Mouse (Mus musculus) stomach, embryonic 15.5 days (tissue): Measurements from ENCODE around the gene Prpf8. TPM values are rescaled to one million over a fixed set of nuclear protein-coding genes. Genes with fewer than 3 reads are reported as not detected.
"Not testable (repeated sequence)": the region's sequence is repeated elsewhere in the genome, so short reads cannot be mapped to it uniquely, and the experiment has no call there.

Experiments used
- ATAC-seq: fragments of 200-750 bp; cut with Nextera tagmentation; 2 replicates; pipeline ENCODE4 v1.8.0; 2017; ENCODE audit warnings: low read depth, moderate number of reproducible peaks, moderate TSS enrichment; ENCODE audit not compliant: insufficient read depth, low FRiP score
- H3K27ac ChIP-seq: fragments of 300-500 bp; sonication (generic); 2 replicates; pipeline ENCODE4 v1.5.1; 2015; ENCODE audit warnings: mild to moderate bottlenecking, inconsistent platforms
- H3K27me3 ChIP-seq: fragments of 300-500 bp; sonication (generic); replicated peaks from 2 replicates; pipeline ENCODE4 v1.6.1; 2015; ENCODE audit warnings: inconsistent platforms
- H3K36me3 ChIP-seq: fragments of 300-500 bp; sonication (generic); 2 replicates; pipeline ENCODE4 v1.6.1; 2015; ENCODE audit warnings: inconsistent platforms
- H3K4me1 ChIP-seq: fragments of 300-500 bp; sonication (generic); 2 replicates; pipeline ENCODE4 v1.6.1; 2015; ENCODE audit warnings: inconsistent platforms
- H3K4me2 ChIP-seq: fragments of 300-500 bp; sonication (generic); 2 replicates; pipeline ENCODE4 v1.6.1; 2015; ENCODE audit warnings: mild to moderate bottlenecking, inconsistent platforms
- H3K4me3 ChIP-seq: fragments of 300-500 bp; sonication (generic); replicated peaks from 2 replicates; pipeline ENCODE4 v1.5.1; 2015; ENCODE audit warnings: inconsistent platforms
- H3K9ac ChIP-seq: fragments of 300-500 bp; sonication (generic); 2 replicates; pipeline ENCODE4 v1.6.1; 2015; ENCODE audit warnings: inconsistent platforms
- H3K9me3 ChIP-seq: fragments of 300-500 bp; sonication (generic); 2 replicates; pipeline ENCODE4 v1.6.1; 2016; ENCODE audit warnings: inconsistent platforms
- whole genome bisulfite sequencing: fragments of 180-500 bp; shearing (Covaris S2); methylation state at CpG from one replicate; pipeline ENCODE4 v1.1.7; 2015; 5-methylcytosine and 5-hydroxymethylcytosine counted together
- polyA plus RNA-seq: library from polyadenylated mRNA; unstranded; fragments of >200 nt; fragmentation: Nextera tagmentation; extraction: Ambion mirVana; gene quantifications from 2 replicates; pipeline ENCODE4 v1.2.1, GENCODE M21; 2015

The Prpf8 gene
- polyA plus RNA-seq, 1 experiment from 2014 or later, result 49.9 TPM

DNA sequence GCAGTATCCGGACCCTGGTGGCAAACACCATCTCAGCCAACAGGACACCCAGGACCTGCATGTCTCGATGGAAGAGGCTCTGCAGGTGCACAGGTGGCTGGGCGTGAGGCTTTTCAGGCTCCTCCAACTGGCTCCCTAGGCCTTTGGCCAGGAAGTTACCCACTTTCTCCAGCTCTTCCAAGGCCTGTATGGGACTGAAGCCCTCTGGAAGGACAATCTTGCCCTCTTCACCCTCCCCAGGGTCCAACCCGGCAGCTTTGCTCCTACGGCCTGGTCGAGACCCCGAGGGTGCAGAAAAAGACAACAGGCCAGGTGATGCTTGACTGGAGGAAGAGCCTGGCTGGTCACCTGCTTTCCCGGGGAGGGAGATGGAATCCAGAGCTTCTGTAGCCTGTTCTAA lies 34.5 kb upstream of the Prpf8 start:
- H3K9ac ChIP-seq, result no peak overlapping the region
- H3K4me2 ChIP-seq, result no peak overlapping the region
- H3K4me3 ChIP-seq, result no peak overlapping the region
- no peaks in the 10 kb centered on the region for H3K9me3 ChIP-seq
- WGBS, result 91% methylated on average over 8 of the region's 8 CpGs
- H3K27me3 ChIP-seq, result no peaks in the 10 kb centered on the region
- H3K4me1 ChIP-seq, result peaks cover 16% of the 10 kb centered on the region
- ATAC-seq, result no peak
- H3K27ac ChIP-seq, result no peak overlapping the region
- H3K36me3 ChIP-seq, result peaks cover 10% of the 10 kb centered on the region

GRCm38 (mm10) chr11:75452812-75453557 lies 33.6 kb upstream of the Prpf8 start:
- no peaks in the 10 kb centered on the region for H3K9me3 ChIP-seq

GRCm38 (mm10) chr11:75453991-75454930 lies 32.4 kb upstream of the Prpf8 start, which contains the start of gene Wdr81:
Wdr81 (minus strand) TSS chr11:75454717.
- Histone ChIP-seq H3K4me1 (peaks cover 19% of the 10 kb centered on the region), H3K4me2 (peak within 1 kb of the TSS; percentile 98), H3K9ac (peak within 1 kb of the TSS; percentile 63), H3K36me3 (peaks cover 1% of the 10 kb centered on the region; the same call in 1 of the 2 replicates), H3K27me3 (no peaks in the 10 kb centered on the region), H3K27ac (peak within 1 kb of the TSS; percentile 61), H3K4me3 (peak within 1 kb of the TSS; percentile 62), H3K9me3 (no peaks in the 10 kb centered on the region)
- WGBS, result 1% methylated on average over 56 of the region's 56 CpGs
- peak; percentile 92 for ATAC-seq

More at GRCm38 (mm10) chr11:75452812-75453557, 33.6 kb upstream of the Prpf8 start:
- peaks cover 10% of the 10 kb centered on the region for H3K36me3 ChIP-seq
- ATAC-seq, result no peak
- H3K4me2 ChIP-seq, result peak overlapping the region; percentile 98; the same call in 1 of the 2 replicates
- H3K27ac ChIP-seq, result no peak overlapping the region
- H3K27me3 ChIP-seq, result no peaks in the 10 kb centered on the region
- 89% methylated on average over 31 of the region's 31 CpGs for WGBS
- H3K4me3 ChIP-seq, result no peak overlapping the region
- no peak overlapping the region for H3K9ac ChIP-seq
- H3K4me1 ChIP-seq, result peaks cover 17% of the 10 kb centered on the region

DNA sequence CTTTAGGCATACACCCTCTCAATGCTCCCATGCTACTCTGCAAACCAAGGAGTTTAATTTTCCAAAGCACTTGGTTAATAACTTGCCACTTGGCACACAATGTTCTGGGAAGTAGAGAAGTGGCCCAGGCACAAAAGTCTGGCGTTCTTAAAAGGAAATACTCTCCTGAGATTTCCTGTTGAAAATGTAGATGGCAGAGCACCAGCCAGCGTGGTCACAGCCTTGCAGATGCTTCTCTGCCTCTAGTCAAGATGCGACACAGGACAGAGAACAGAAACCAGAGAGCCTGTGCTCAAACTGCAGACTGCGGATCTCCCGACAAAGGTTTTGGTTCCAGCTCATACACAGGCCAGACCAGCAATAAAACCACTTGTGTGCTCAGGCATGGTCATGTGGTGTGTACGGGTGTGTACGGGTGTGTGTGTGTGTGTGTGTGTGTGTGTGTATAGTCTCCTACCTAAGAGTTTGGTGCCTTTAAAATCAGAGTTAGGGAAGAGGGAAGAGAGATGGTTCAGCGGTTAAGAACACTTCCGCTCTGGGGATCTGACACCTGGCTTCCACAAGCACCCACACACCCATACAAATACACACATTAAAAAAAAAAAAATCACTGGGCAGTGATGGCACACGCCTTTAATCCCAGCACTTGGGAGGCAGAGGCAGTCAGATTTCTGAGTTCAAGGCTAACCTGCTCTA lies 31.4 kb upstream of the Prpf8 start:
- Histone ChIP-seq H3K27ac (peak overlapping the region; percentile 61), H3K9ac (peak overlapping the region; percentile 22; the same call in 1 of the 2 replicates)

DNA sequence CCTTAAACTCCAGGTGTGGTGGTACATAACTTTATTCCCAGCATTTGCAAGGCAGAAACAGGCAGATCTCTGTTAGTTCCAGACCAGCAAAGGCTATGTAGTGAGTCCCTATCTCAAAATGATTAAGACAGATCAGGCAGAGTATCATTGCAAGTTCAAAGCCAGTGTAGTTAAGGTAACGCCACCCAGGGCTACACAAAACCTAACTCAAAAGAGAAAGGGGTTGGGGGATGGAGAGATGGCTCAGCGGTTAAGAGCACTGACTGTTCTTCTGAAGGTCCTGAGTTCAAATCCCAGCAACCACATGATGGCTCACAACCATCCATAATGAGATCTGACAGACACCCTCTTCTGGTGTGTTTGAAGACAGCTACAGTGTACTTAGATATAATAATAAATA lies 30.6 kb upstream of the Prpf8 start:
- H3K36me3 ChIP-seq, H3K4me3 ChIP-seq, H3K4me2 ChIP-seq, H3K27me3 ChIP-seq, H3K9ac ChIP-seq, H3K9me3 ChIP-seq, ATAC-seq, H3K27ac ChIP-seq: not testable (repeated sequence)
- WGBS, result 86% methylated on average over 2 of the region's 2 CpGs
- peaks cover 29% of the 10 kb centered on the region for H3K4me1 ChIP-seq

More for the DNA sequence above, 31.4 kb upstream of the Prpf8 start:
- ATAC-seq, result no peak
- H3K36me3 ChIP-seq, result no peaks in the 10 kb centered on the region
- H3K9me3 ChIP-seq, result no peaks in the 10 kb centered on the region
- peak overlapping the region; percentile 62 for H3K4me3 ChIP-seq
- H3K4me1 ChIP-seq, result peaks cover 28% of the 10 kb centered on the region
- WGBS, result 70% methylated on average over 10 of the region's 10 CpGs
- peak overlapping the region; percentile 98 for H3K4me2 ChIP-seq
- H3K27me3 ChIP-seq, result no peaks in the 10 kb centered on the region

DNA sequence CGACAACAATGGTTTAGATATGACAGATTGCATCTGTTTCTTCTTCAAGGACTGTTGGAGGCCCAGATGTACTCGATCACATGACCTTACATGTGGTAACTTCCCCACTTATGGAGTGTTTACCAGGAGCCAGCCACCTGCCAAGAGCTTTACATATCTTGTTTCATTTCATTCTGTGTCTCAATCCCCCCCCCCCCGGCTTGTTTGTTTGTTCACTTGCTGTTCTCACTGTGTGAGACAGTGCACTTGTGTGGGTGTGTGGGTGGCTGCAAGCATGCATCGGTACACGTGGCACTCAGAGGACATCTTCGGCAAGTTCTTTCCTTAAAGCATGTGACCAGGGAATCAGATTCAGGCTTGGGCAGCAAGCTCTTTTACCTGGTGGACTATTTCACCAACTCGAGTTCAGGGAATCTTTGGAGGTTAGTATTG lies 30.2 kb upstream of the Prpf8 start:
- peaks cover 29% of the 10 kb centered on the region for H3K4me1 ChIP-seq
- H3K4me2 ChIP-seq, result no peak overlapping the region
- no peak overlapping the region for H3K27ac ChIP-seq
- no peaks in the 10 kb centered on the region for H3K9me3 ChIP-seq
- no peak overlapping the region for H3K4me3 ChIP-seq
- no peaks in the 10 kb centered on the region for H3K27me3 ChIP-seq
- WGBS, result 80% methylated on average over 7 of the region's 7 CpGs
- no peak for ATAC-seq
- no peaks in the 10 kb centered on the region for H3K36me3 ChIP-seq
- H3K9ac ChIP-seq, result no peak overlapping the region

DNA sequence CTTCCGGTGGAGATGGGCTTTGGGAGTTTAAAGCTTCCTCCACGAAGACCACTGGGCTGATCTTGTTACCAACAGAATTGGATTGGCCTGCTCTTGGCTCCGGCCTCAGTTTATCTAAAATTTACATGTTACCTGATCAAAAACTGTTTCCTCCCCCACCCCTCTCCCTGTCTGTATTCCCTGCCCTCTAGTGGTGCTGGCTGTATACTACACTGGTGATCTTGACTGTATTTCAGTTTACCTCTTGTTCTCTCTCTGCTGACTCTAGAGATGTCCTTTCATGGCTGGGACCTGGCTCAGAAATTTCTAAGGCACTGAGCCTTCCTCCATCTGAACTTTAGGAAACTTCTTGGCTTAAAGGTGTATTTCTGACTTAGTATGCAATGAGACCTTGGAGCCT lies 28.4 kb upstream of the Prpf8 start:
- ATAC-seq, result no peak

GRCm38 (mm10) chr11:75458628-75459041 lies 28.0 kb upstream of the Prpf8 start:
- H3K36me3 ChIP-seq, result no peaks in the 10 kb centered on the region
- H3K27ac ChIP-seq, result peak overlapping the region; percentile 98
- H3K27me3 ChIP-seq, result no peaks in the 10 kb centered on the region
- H3K4me2 ChIP-seq, result no peak overlapping the region
- H3K4me3 ChIP-seq, result no peak overlapping the region
- H3K9me3 ChIP-seq, result no peaks in the 10 kb centered on the region
- 78% methylated on average over 8 of the region's 8 CpGs for WGBS
- peaks cover 44% of the 10 kb centered on the region for H3K4me1 ChIP-seq
- ATAC-seq, result no peak
- no peak overlapping the region for H3K9ac ChIP-seq

More for the DNA sequence above, 28.4 kb upstream of the Prpf8 start:
- Histone ChIP-seq H3K9me3 (no peaks in the 10 kb centered on the region), H3K27ac (peak overlapping the region; percentile 7; the same call in 1 of the 2 replicates), H3K27me3 (no peaks in the 10 kb centered on the region), H3K4me2 (no peak overlapping the region), H3K4me3 (no peak overlapping the region), H3K9ac (no peak overlapping the region), H3K4me1 (peaks cover 42% of the 10 kb centered on the region), H3K36me3 (no peaks in the 10 kb centered on the region)
- WGBS, result 10% methylated on average over 3 of the region's 3 CpGs

DNA sequence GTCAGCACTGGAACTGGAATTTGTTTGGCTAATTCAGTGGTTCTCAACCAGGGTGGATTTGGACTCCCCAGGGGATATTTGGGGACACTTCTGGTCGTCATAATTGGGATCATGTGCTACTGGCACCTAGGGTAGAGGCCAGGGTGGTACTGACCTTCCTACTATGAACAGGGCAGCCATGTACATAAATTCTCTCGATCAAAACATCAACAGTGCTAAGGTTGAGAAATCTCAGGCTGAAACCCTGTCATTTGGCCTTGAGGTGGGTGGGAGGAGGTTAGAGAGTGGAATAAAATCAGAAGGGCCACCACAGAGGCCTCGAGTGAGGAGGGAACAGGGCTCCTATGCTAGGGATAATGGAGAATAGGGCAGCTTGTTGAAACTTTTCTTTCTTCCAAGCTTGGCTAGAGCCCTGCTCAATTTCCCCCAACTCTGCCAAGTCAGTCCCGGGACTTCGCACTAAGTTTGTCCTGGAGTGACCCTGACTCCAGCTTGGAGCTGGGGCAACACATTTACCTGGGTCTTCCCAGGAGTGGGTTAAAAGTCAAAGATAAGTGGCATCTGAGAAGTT lies 27.4 kb upstream of the Prpf8 start:
- Histone ChIP-seq H3K36me3 (no peaks in the 10 kb centered on the region), H3K4me2 (peak overlapping the region; percentile 72), H3K27me3 (no peaks in the 10 kb centered on the region), H3K4me3 (no peak overlapping the region), H3K9ac (no peak overlapping the region), H3K27ac (peak overlapping the region; percentile 98), H3K4me1 (peaks cover 40% of the 10 kb centered on the region), H3K9me3 (no peaks in the 10 kb centered on the region)
- ATAC-seq, result no peak
- 61% methylated on average over 5 of the region's 5 CpGs for WGBS

DNA sequence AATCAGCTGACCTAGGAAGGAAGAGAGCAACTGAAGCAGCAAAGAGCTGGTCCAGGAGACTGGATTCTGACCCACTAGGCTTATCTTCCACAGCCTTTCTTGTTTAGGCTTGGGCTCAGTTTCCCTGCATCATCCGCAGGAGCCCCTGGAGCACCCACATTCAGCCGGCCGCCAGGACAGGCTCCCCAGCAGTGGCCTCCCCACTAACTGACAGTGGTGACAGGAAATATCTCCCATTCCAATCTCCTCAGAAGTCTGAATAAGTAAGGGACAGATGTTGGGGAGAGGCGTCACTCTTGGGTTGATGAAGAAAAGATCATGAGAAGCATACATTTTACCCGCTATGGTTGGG lies 26.9 kb upstream of the Prpf8 start:
- peak overlapping the region; percentile 98 for H3K27ac ChIP-seq
- H3K27me3 ChIP-seq, result no peaks in the 10 kb centered on the region
- H3K9ac ChIP-seq, result no peak overlapping the region
- H3K36me3 ChIP-seq, result no peaks in the 10 kb centered on the region
- peak overlapping the region; percentile 72 for H3K4me2 ChIP-seq
- no peaks in the 10 kb centered on the region for H3K9me3 ChIP-seq
- H3K4me3 ChIP-seq, result no peak overlapping the region
- 24% methylated on average over 5 of the region's 5 CpGs for WGBS
- no peak for ATAC-seq
- peaks cover 38% of the 10 kb centered on the region for H3K4me1 ChIP-seq
